Mouse (Mus musculus): ENCODE measurements around the gene Acvr2a.

The Acvr2a gene

GRCm38 (mm10) chr2:48885945-48886344 lies 72.0 kb downstream of the Acvr2a start:
- DNase-seq, result peak; percentile 86

- DNase-seq, result no peak
These were observed 81.3 kb downstream of the Acvr2a start for GRCm38 (mm10) chr2:48895186-48895585.

DNA sequence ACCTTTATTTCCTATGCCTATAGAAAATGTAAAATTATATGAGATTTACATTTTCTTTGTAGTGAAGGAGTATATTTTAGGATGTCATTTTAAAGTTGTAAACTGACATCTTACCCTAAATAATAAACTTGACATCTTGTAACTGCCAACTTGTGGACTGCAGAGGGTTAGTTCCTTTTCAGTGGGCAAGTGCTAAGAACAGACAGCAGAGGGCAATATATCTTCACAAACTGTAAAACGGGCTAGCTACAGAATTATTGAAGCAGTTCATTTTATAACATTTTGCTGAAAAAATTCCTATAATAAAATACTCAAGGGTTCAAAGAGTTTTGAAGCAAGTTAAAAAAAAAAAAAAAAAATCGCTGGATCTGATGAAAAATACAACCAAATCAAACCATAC lies 95.0 kb downstream of the Acvr2a start:
- DNase-seq, result no peak

GRCm38 (mm10) chr2:48914185-48914584 lies 100.3 kb downstream of the Acvr2a start:
- no peak for DNase-seq

DNA sequence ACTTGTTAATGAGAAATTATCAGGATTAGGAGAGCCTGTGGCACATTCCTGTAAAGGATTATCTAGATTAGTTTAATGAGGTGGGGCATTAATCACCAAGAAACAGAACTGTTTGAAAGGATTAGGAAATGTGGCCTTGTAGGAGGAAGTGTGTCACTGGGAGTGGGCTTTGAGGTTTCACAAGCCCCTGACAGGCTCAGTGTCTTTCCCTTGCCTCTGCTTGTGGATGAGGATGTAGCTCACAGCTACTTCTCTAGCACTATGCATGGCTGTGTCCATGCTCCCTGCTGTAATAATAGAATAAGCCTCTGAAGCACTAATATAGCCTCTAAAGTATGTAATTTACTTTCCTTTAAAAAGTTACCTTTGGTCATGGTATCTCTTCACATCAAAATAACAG lies 101.9 kb downstream of the Acvr2a start:
- DNase-seq, result no peak

- DNase-seq, result no peak
These were observed 121.1 kb downstream of the Acvr2a start for GRCm38 (mm10) chr2:48935058-48935457.

- no peak for DNase-seq
These were observed 133.9 kb downstream of the Acvr2a start for GRCm38 (mm10) chr2:48947761-48948160.

- DNase-seq, result peak; percentile 100
These were observed 135.1 kb downstream of the Acvr2a start, which contains the start of gene Mbd5 for GRCm38 (mm10) chr2:48948841-48949584. Gene Mbd5 (plus strand): TSS chr2:48949508.

DNA sequence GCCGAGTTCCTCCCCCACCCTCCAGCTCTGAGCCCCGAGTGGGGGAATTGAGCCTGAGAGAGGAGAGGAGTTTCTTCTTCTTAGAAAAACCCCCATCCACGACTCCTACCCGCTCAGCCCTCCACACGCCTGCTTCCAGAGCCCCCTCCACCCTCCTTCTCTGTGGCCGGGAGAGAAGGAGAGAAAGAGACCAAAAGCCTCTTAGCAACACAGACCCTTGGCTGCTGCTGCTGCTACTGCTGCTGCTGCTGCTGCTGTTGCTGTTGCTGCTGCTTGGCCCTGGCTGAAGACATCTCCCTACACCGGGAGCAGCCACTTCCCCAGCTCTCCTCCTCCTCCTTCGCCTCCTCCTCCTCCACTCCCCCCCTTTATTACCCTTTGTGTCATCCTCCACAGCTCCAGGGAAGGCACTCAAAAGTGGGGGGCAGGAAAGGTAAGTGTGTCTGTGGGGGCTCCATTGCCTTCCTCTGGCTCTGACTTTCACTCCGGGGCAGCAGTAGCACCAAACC lies 135.9 kb downstream of the Acvr2a start:
- peak; percentile 96 for DNase-seq

- no peak for DNase-seq
These were observed 136.2 kb downstream of the Acvr2a start, which contains the start of gene Orc4 for GRCm38 (mm10) chr2:48950252-48950315. Gene Orc4 (minus strand): TSS chr2:48950277.

DNA sequence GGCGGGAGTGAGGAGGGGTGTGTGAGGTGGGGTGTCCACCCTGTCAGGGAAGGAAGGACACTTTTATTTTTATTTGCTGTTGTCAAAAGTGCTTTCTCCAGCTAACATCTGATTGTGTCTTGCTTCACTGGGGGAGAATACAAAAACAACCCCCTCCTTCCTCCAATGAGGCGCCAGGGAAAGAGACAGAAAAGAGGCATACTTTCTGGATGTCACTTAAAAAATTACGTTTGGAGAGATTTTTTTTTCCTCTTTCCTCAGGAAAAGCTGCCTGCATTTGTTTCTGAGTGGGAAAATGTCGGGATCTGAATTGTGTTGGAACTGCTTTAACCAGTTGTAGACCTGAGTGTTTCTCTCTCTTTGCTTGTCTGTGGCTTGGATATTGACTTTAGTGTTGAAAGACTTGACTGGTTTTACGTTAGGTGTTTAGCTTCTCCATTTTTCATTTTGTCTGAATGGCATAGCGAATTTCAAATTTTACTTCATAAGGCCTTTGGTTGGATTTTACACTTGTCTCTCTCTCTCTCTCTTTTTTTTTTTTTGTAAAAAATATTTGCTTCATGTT lies 136.5 kb downstream of the Acvr2a start:
- no peak for DNase-seq

All from heart, adult 11 months (tissue).